Mouse (Mus musculus) MEL (cell line): ENCODE data around the gene Ak3. TPM values are rescaled to one million over a fixed set of nuclear protein-coding genes. Genes with fewer than 3 reads are reported as not detected.

Experiments
- DNase-seq: peaks from one replicate; pipeline ENCODE4 v3.0.0; 2011; ENCODE audit warnings: low read depth, low spot score
- H3K27ac ChIP-seq: 2 replicates; pipeline ENCODE4 v1.5.1; 2012; ENCODE audit warnings: low read depth, mild to moderate bottlenecking, control low read depth, low read length, moderate library complexity; ENCODE audit not compliant: control insufficient read depth
- H3K27me3 ChIP-seq, 2 experiments: fragments of 150-350 bp in 1 of 2; sonication (generic) in 1 of 2; 2 replicates each; pipeline ENCODE4 v1.6.1; 2012; ENCODE audit warnings: low read length in 2 of 2, mild to moderate bottlenecking in 2 of 2, improper control_type of control experiment in 1 of 2, moderate library complexity in 1 of 2; ENCODE audit not compliant: insufficient read depth in 2 of 2, control insufficient read depth in 1 of 2
- H3K36me3 ChIP-seq, 2 experiments: 2 replicates each; pipeline ENCODE4 v1.6.1; 2012 to 2014; ENCODE audit warnings: low read length in 2 of 2, improper control_type of control experiment in 1 of 2, inconsistent platforms in 1 of 2, mild to moderate bottlenecking in 1 of 2; ENCODE audit not compliant: insufficient read depth in 2 of 2, control insufficient read depth in 1 of 2
- H3K4me1 ChIP-seq, 2 experiments: fragments of 150-350 bp in 1 of 2; sonication (generic) in 1 of 2; 2 replicates each; pipeline ENCODE4 v1.6.1; 2012; ENCODE audit warnings: low read length in 2 of 2, improper control_type of control experiment in 1 of 2, mild to moderate bottlenecking in 1 of 2; ENCODE audit not compliant: insufficient read depth in 2 of 2, control insufficient read depth in 1 of 2
- H3K4me3 ChIP-seq, 2 experiments: fragments of 150-350 bp in 1 of 2; sonication (generic) in 1 of 2; 2 replicates each; pipeline ENCODE4 v1.5.1; 2012; ENCODE audit warnings: low read depth in 2 of 2, low read length in 2 of 2, mild to moderate bottlenecking in 2 of 2, moderate library complexity in 2 of 2, control low read depth in 1 of 2, improper control_type of control experiment in 1 of 2; ENCODE audit not compliant: control insufficient read depth in 1 of 2, insufficient read depth in 1 of 2
- H3K79me2 ChIP-seq: 2 replicates; pipeline ENCODE4 v1.6.1; 2012; ENCODE audit warnings: mild to moderate bottlenecking, low read length, moderate library complexity; ENCODE audit not compliant: control insufficient read depth, poor library complexity, insufficient read depth
- H3K9ac ChIP-seq: 2 replicates; pipeline ENCODE4 v1.6.1; 2012; ENCODE audit warnings: low read depth, mild to moderate bottlenecking, control low read depth, low read length, moderate library complexity; ENCODE audit not compliant: control insufficient read depth, poor library complexity, severe bottlenecking
- H3K9me3 ChIP-seq: fragments of 150-350 bp; sonication (generic); replicated peaks from 2 replicates; pipeline ENCODE4 v1.6.1; 2012; ENCODE audit warnings: mild to moderate bottlenecking, low read length, improper control_type of control experiment, moderate library complexity; ENCODE audit not compliant: insufficient read depth
- CTCF ChIP-seq, 3 experiments: IDR thresholded peaks in 2 of 3; conservative IDR thresholded peaks in 1 of 3; 2 replicates each; pipeline ENCODE4 v1.5.1; 2011 to 2012; ENCODE audit warnings: low read length in 3 of 3, low read depth in 2 of 3, mild to moderate bottlenecking in 2 of 3, improper control_type of control experiment in 1 of 3, inconsistent platforms in 1 of 3, mixed read lengths in 1 of 3, moderate library complexity in 1 of 3; ENCODE audit not compliant: control insufficient read depth in 1 of 3, insufficient read depth in 1 of 3, poor library complexity in 1 of 3, severe bottlenecking in 1 of 3
- EP300 ChIP-seq, 2 experiments: IDR thresholded peaks; 2 replicates each; pipeline ENCODE4 v1.6.1; 2011; ENCODE audit warnings: improper control_type of control experiment in 2 of 2, low read length in 2 of 2, low read depth in 1 of 2, mild to moderate bottlenecking in 1 of 2
- ETS1 ChIP-seq: IDR thresholded peaks from 2 replicates; pipeline ENCODE4 v1.6.1; 2012; ENCODE audit warnings: low read depth, mild to moderate bottlenecking, inconsistent platforms, low read length, improper control_type of control experiment, moderate library complexity
- GATA1 ChIP-seq: IDR thresholded peaks from 2 replicates; pipeline ENCODE4 v1.6.1; 2011; ENCODE audit warnings: low read depth, low read length, improper control_type of control experiment
- KAT2A ChIP-seq: conservative IDR thresholded peaks from 2 replicates; pipeline ENCODE4 v1.6.1; 2012; ENCODE audit warnings: low read depth, low read length, improper control_type of control experiment, inconsistent platforms
- MAFK ChIP-seq: IDR thresholded peaks from 2 replicates; pipeline ENCODE4 v1.6.1; 2011; ENCODE audit warnings: low read depth, mild to moderate bottlenecking, low read length, improper control_type of control experiment, borderline replicate concordance
- MAZ ChIP-seq: IDR thresholded peaks from 2 replicates; pipeline ENCODE4 v1.6.1; 2012; ENCODE audit warnings: low read depth, mild to moderate bottlenecking, inconsistent platforms, low read length, improper control_type of control experiment
- MEF2A ChIP-seq: IDR thresholded peaks from 2 replicates; pipeline ENCODE4 v1.6.1; 2014; ENCODE audit warnings: low read depth, mild to moderate bottlenecking, inconsistent platforms, low read length, improper control_type of control experiment; ENCODE audit not compliant: poor library complexity, insufficient replicate concordance, severe bottlenecking; ENCODE audit errors: extremely low read depth
- POLR2A ChIP-seq, 2 experiments: IDR thresholded peaks; 2 replicates each; pipeline ENCODE4 v1.6.1; 2011 to 2012; ENCODE audit warnings: low read length in 2 of 2, mild to moderate bottlenecking in 2 of 2, control low read depth in 1 of 2, improper control_type of control experiment in 1 of 2, low read depth in 1 of 2, moderate library complexity in 1 of 2; ENCODE audit not compliant: control insufficient read depth in 1 of 2, insufficient read depth in 1 of 2, poor library complexity in 1 of 2
- POLR2AphosphoS2 ChIP-seq: IDR thresholded peaks from 2 replicates; pipeline ENCODE4 v1.6.1; 2011; ENCODE audit warnings: low read length, improper control_type of control experiment
- RAD21 ChIP-seq: IDR thresholded peaks from 2 replicates; pipeline ENCODE4 v1.6.1; 2011; ENCODE audit warnings: mild to moderate bottlenecking, low read depth, low read length, improper control_type of control experiment
- SIN3A ChIP-seq: IDR thresholded peaks from 2 replicates; pipeline ENCODE4 v1.6.1; 2012; ENCODE audit warnings: low read length, improper control_type of control experiment, inconsistent platforms
- TBP ChIP-seq: IDR thresholded peaks from 2 replicates; pipeline ENCODE4 v1.8.0; 2011; ENCODE audit warnings: low read depth, low read length, improper control_type of control experiment
- TCF12 ChIP-seq: IDR thresholded peaks from 2 replicates; pipeline ENCODE4 v1.6.1; 2014; ENCODE audit warnings: low read depth, mild to moderate bottlenecking, inconsistent platforms, low read length, improper control_type of control experiment, moderate library complexity
- UBTF ChIP-seq: IDR thresholded peaks from 2 replicates; pipeline ENCODE4 v1.6.1; 2012; ENCODE audit warnings: low read depth, mild to moderate bottlenecking, inconsistent platforms, low read length, improper control_type of control experiment, moderate library complexity, borderline replicate concordance; ENCODE audit not compliant: insufficient read depth
- USF1 ChIP-seq: IDR thresholded peaks from 2 replicates; pipeline ENCODE4 v1.6.1; 2014; ENCODE audit warnings: low read depth, mild to moderate bottlenecking, inconsistent platforms, low read length, improper control_type of control experiment, moderate library complexity
- ZKSCAN1 ChIP-seq: IDR thresholded peaks from 2 replicates; pipeline ENCODE4 v1.6.1; 2012; ENCODE audit warnings: low read depth, mild to moderate bottlenecking, inconsistent platforms, low read length, improper control_type of control experiment, moderate library complexity
- polyA plus RNA-seq, 2 experiments: library from polyadenylated mRNA; stranded (reverse) in 1 of 2; unstranded in 1 of 2; fragments of >175 nt in 1 of 2; fragments of >200 nt in 1 of 2; gene quantifications; 2 replicates each; pipeline versions ENCODE4 v1.2.1 to v1.2.4; 2012; ENCODE audit warnings: low replicate concordance in 2 of 2, low read depth in 1 of 2; ENCODE audit not compliant: insufficient read length in 2 of 2, insufficient read depth in 1 of 2, missing spikeins in 1 of 2
- total RNA-seq: library from RNA; depleted of rRNA; stranded (reverse); fragments of 300-350 nt; gene quantifications from 2 replicates; pipeline ENCODE4 v1.2.3, GENCODE M21; 2012

Ak3 gene
- total and polyA plus RNA-seq, 3 experiments = 47.3 to 86.3 (median 50.0) TPM

GRCm38 (mm10) chr19:29047334-29048170, at the start of gene Ak3 (continued):
- TF ChIP-seq POLR2A (IDR thresholded peaks at IDR 0.05; ENCODE audit: control insufficient read depth in 1 of 2, insufficient read depth in 1 of 2, low read depth in 1 of 2, low read length in 2 of 2, poor library complexity in 1 of 2) = peak; percentile 66 to 71
- no peak for TF ChIP-seq KAT2A
- no peak for TF ChIP-seq ZKSCAN1
- TF ChIP-seq UBTF = peak; percentile 24; the same call in 1 of the 2 replicates

- DNase-seq = no peak
- H3K9me3 ChIP-seq = no peaks in the 10 kb centered on the region
- no peaks in the 10 kb centered on the region; a peak in 1 of 4 replicates for H3K36me3 ChIP-seq
These were observed 44.4 kb upstream of the Ak3 start for GRCm38 (mm10) chr19:29092194-29092593.

GRCm38 (mm10) chr19:29088628-29089027, 40.9 kb upstream of the Ak3 start:
- H3K4me1 ChIP-seq = 0 out of 4 replicates have a peak, but pooled peaks cover 0 to 7% of the 10 kb centered on the region in 2 experiments
- no peaks in the 10 kb centered on the region; a peak in 1 of 4 replicates for H3K36me3 ChIP-seq
- no peaks in the 10 kb centered on the region for H3K27me3 ChIP-seq
- H3K9ac ChIP-seq = no peak overlapping the region
- H3K9me3 ChIP-seq = no peaks in the 10 kb centered on the region
- no peak overlapping the region for H3K4me3 ChIP-seq
- peak; percentile 48 for DNase-seq
- TF ChIP-seq UBTF = no peak
- no peak for TF ChIP-seq ETS1
- TF ChIP-seq POLR2AphosphoS2 = no peak
- peak; percentile 72; the same call in 1 of the 2 replicates for TF ChIP-seq USF1
- TF ChIP-seq SIN3A = no peak
- peak in 1 of 2 experiments; percentile 38; a peak in 1 of 4 replicates for TF ChIP-seq EP300 (IDR thresholded peaks at IDR 0.05; ENCODE audit: low read depth in 1 of 2, low read length in 2 of 2)
- TF ChIP-seq POLR2A (IDR thresholded peaks at IDR 0.05; ENCODE audit: control insufficient read depth in 1 of 2, insufficient read depth in 1 of 2, low read depth in 1 of 2, low read length in 2 of 2, poor library complexity in 1 of 2) = no peak
- no peak for TF ChIP-seq ZKSCAN1
- no peak for TF ChIP-seq CTCF (IDR thresholded peaks at IDR 0.05 in 2 of 3, conservative IDR thresholded peaks at IDR 0.05 in 1 of 3; ENCODE audit: control insufficient read depth in 1 of 3, insufficient read depth in 1 of 3, low read depth in 2 of 3, low read length in 3 of 3, poor library complexity in 1 of 3, severe bottlenecking in 1 of 3)
- TF ChIP-seq TBP = 0 out of 2 replicates have a peak, but pooled peaks have one; percentile 36
- TF ChIP-seq MAZ = no peak
- peak; percentile 55 for TF ChIP-seq GATA1
- H3K27ac ChIP-seq = no peak overlapping the region
- H3K79me2 ChIP-seq = no peaks in the 10 kb centered on the region

More at GRCm38 (mm10) chr19:29092194-29092593, 44.4 kb upstream of the Ak3 start:
- Histone ChIP-seq H3K27me3 (no peaks in the 10 kb centered on the region), H3K4me1 (0 out of 4 replicates have a peak, but pooled peaks cover 0 to 7% of the 10 kb centered on the region in 2 experiments), H3K4me3 (no peak overlapping the region), H3K9ac (no peak overlapping the region), H3K79me2 (no peaks in the 10 kb centered on the region), H3K27ac (no peak overlapping the region)
- no peak for TF ChIP-seq RAD21
- TF ChIP-seq MEF2A = no peak
- no peak for TF ChIP-seq MAFK
- TF ChIP-seq TCF12 = no peak
